Mouse (Mus musculus) embryonic fibroblast, embryonic 13.5 days (primary cell): ENCODE results near the gene Adamts20.

Experiments
- CTCF ChIP-seq: IDR thresholded peaks from 2 replicates; pipeline ENCODE4 v1.5.1; 2011; ENCODE audit warnings: mild to moderate bottlenecking, control low read depth, low read length, moderate library complexity, borderline replicate concordance; ENCODE audit not compliant: insufficient read depth
- POLR2A ChIP-seq: IDR thresholded peaks from 2 replicates; pipeline ENCODE4 v1.6.1; 2011; ENCODE audit warnings: low read depth, mild to moderate bottlenecking, control low read depth, low read length, moderate library complexity

DNA sequence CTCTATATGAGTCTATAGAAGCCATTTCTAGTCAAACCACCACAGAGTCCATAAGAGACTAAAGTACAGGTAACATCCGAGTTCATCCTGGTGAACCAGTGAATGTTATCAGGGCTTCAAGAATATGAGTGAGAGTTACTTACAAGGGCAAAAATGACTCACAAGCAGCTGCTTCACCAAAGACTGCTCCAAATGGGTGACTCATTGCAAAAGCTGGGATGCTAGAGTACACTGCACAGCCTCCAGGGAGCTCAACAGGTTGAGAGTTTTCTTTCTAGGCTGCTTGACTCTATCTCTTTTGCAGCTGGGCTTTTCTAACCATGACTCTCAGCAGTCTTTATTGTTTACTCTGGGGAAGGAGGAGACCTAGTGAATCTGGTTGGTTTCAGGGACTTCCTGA is 237.8 kb downstream of the Adamts20 start:
- no peak for TF ChIP-seq CTCF
- no peak for TF ChIP-seq POLR2A
